Mouse (Mus musculus) retina, embryonic 14.5 days (tissue): ENCODE measurements around the gene Rhd.

ENCODE experiments used
- DNase-seq: peaks from one replicate; pipeline ENCODE4 v3.0.0-alpha.2; 2015; ENCODE audit warnings: low spot score

The Rhd gene

GRCm38 (mm10) chr4:134930684-134931481 is 66.5 kb downstream of the Rhd start, which contains the start of gene Syf2:
Gene Syf2, plus strand, starts transcription at chr4:134930898.
- DNase-seq, result peak; percentile 97

GRCm38 (mm10) chr4:134937240-134938176 is 73.2 kb downstream of the Rhd start:
- DNase-seq, result no peak

- no peak for DNase-seq
Observed at GRCm38 (mm10) chr4:134939900-134940299, 75.6 kb downstream of the Rhd start.

DNA sequence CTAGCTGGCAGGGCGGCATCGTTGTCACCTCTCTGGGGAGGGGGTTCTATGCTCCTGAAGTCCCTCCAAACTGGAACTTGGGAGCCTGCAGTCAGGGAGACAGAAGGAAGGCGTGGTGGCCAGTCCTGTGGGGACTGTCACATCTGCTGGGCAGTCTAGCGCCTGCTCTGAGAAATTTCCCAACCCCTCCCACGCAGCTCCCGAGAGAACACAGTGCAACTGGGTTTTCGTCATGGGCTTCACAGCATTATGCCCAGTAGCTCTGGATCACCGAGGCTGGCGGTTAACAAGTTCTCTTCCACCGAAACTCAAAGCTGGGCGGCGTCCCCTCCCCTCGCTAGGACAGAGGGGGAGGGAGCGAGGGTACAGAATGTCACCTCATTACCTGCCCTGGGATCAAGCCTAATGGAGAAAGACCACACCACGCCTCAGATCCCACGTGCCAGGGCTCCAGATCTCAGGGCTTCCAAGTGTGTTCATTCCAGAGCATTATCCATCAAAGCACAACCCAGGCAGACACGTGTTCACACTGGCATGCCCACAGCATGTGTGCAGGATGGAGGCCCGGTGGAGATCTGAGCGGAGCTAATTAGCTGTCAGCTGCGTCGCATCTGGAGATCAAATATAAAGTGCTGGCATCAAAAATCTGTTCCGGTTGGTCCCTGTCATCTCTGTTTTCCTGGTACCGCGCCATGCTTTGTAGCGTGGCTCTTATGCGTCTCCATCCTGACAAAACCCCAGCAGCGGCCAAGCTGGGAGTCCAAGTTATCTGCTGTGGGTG is 79.6 kb downstream of the Rhd start:
- no peak for DNase-seq
